15 mouse cellular contexts compared by ENCODE assay signal in the genomic region with DNA sequence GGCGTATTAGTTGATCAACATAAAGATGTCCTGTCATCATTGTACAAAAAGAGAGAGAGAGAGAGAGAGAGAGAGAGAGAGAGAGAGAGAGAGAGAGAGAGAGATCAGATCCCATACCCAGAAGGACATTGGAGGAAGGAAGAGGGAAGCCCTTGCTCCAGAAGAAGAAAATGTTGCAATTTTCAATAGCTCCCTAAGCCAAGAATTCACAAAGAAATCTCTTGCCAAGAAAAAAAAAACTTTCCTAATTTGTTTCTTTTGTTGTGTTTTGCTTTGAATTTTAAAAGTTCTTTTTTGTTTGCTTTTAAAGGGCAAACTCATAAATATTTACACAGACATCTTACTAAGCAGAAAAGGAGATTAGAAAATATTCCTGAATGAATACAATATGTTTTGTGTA.
"Had no signal": no experiment of that assay in that cellular context is flagged by ENCODE, and none has a peak within 500 bp of the region (broad histone marks: within the 10 kb centered on the region; RNA-seq: fewer than 3 reads in every experiment).

No protein-coding gene starts in this region.

- H3K4me1 ChIP-seq: neural tube, embryonic 15.5 days; stomach, embryonic 15.5 days had no signal

- H3K27me3 ChIP-seq: neural tube, embryonic 15.5 days; stomach, embryonic 15.5 days had no signal

- DNase-seq: retina, postnatal 1 day; right cerebral cortex, adult 18-20 months; right cerebral cortex, postnatal 14 days; right cerebral cortex, postnatal 25 days; right cerebral cortex, postnatal 4 days; spleen, adult 18-20 months; thymus, adult 18-20 months; thymus, adult 2 months; thymus, postnatal 14 days; thymus, postnatal 25 days; thymus, postnatal 36 days; thymus, postnatal 4 days had no signal

- H3K9ac ChIP-seq: neural tube, embryonic 15.5 days; stomach, embryonic 15.5 days had no signal

- H3K9me3 ChIP-seq: neural tube, embryonic 15.5 days; stomach, embryonic 15.5 days had no signal

- H3K4me3 ChIP-seq: neural tube, embryonic 15.5 days; stomach, embryonic 15.5 days had no signal

- H3K36me3 ChIP-seq: neural tube, embryonic 15.5 days; stomach, embryonic 15.5 days had no signal

- H3K27ac ChIP-seq: neural tube, embryonic 15.5 days; stomach, embryonic 15.5 days; stomach, postnatal 0 days had no signal

- H3K4me2 ChIP-seq: neural tube, embryonic 15.5 days; stomach, embryonic 15.5 days had no signal
